Mouse (Mus musculus) induced T-regulatory cell, adult 2 months (primary cell): ENCODE results near the gene Nudt1.

ENCODE experiments used
- DNase-seq: peaks from one replicate; pipeline ENCODE4 v3.0.0-alpha.2; 2012; ENCODE audit warnings: low read depth

Nudt1 gene

GRCm38 (mm10) chr5:140321042-140321755 lies at the start of gene Nudt1, which contains the start of gene Mad1l1:
Nudt1 (plus strand) TSS chr5:140321656.
Mad1l1 (minus strand) TSS chr5:140321552.
- DNase-seq = peak; percentile 99

DNA sequence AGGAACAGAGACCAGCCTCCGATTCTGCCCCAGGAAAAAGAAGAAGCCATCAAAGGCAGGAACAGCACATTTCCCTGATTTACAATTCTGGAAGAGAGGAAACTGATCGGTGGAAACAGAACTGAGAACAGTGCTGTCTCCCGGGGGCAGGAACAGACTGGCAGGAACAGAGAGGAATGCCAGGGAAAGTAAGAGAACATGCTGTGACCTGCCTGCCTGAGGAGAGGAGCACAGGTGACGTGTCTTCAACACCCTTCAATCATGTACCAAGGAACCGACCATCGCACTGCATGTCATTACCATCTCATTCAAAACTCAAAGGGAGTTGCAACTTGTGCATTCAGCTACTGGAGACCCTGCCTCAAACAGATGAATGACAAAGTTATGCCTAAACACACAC lies 44.7 kb upstream of the Nudt1 start:
- no peak for DNase-seq

- no peak for DNase-seq
Observed at GRCm38 (mm10) chr5:140280205-140280604, 41.3 kb upstream of the Nudt1 start.

DNA sequence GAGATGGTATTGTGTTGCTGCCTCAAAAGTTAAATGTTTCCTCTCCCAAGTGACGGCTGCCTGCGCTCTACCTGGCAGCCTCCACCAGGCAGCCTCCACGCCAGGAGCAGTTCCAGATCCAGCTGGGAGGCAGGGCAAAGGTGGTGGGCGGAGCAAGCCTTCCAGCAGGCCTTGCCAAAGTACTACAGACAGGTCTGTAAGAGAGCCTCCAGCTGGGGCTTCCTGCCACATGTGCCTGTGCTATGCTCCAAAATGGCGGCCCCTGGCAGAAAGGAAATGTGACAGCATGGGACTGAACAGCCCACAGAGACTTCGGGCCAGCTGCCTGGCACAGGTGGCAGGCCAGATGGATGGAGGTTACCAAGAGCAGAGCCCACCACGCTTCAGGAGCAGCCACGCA lies 39.1 kb upstream of the Nudt1 start:
- DNase-seq = no peak

DNA sequence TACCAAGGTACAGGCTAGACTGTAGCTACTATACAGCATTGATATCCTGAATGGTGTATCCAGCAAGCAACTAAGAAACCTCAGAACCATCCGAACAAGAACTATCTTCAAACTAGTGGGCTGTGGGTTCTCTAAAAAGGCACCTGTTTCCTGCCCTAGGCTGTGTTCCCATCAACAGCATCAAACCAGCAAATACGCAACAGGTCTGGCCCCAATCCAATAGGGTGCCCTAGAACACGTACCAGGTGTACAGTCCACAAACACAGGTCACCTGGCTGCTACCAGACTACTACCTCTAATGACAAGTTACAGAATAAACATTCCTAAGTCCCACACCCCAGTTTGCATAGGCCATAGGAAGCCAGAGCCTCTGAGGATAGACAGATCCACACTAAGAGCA lies 38.6 kb upstream of the Nudt1 start:
- no peak for DNase-seq

DNA sequence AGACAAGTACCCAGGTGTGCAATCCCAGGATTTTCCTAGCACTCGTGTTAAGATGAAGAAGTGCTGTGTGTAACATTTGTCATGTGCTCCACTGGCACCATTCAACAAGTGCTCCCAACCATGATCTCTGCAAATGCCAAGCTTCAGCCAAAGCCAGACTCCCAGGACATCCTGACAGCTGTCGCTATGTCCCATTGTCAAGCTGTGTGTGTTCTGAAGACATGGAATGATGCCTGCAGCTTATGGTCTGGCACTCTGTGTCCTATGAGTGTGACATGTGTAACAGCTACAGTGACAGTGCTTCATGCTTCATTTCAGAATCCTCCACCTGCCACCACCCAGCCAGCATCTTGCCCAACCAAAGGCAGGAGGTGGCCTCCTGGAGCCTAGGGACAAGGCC lies 37.4 kb upstream of the Nudt1 start:
- no peak for DNase-seq

DNA sequence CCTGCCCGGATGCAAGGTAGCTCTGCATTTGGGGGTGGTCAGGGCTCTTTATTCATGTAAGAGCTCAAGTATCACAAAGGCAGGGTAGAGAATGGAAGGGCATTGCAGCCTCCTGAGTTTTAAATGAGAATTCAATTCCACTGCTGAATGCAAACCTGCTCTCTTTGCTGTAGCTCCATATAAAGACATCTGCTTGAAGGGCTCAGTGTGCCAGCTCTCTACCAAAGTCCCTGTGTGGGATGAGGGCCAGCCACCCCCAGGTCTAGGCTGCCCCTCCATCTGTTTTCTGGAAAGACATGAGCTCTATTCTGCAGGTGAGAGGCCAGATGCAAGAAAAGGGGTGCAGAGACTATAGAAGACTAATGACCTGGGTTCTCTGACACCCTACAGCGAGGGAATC lies 36.7 kb upstream of the Nudt1 start:
- DNase-seq = no peak

- no peak for DNase-seq
Observed at GRCm38 (mm10) chr5:140288287-140288686, 33.2 kb upstream of the Nudt1 start.

- DNase-seq = no peak
Observed at GRCm38 (mm10) chr5:140289161-140289560, 32.3 kb upstream of the Nudt1 start.

DNA sequence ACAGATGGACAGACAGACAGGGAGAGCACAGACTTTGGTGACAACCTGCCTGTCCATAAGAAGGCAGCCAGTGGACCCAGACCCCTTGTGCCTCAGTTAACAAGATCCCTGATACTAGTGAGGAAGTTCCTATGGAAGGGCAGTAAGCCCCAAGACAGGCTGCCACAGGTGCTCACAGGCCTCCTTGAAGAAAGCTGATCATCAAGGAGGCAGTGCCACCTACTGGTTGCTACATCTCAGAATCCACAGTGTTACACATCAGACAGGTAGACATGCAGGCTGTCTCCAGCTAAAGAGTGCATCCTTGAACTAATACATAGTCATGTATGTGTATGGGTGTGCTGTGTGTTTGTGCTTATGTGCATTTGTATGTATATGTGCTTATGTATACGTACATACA lies 29.3 kb upstream of the Nudt1 start:
- DNase-seq = peak; percentile 78

DNA sequence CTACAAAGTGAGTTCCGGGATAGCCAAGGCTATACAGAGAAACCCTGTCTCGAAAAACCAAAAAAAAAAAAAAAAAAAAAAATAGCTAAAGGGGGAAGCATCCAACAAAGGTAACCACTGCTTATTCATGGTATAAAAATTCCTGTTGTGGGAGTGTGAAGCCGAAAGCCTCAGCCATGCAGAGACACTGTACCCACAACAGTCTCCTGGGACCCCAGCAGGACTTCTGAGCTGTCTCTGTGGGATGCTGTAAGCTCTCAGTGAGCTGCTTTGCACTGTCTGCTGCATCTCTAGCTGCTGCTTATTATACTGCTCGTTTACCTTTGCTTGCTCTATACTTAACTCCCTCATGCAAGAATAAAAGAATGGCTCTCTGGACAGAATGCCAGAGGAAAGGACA lies 23.2 kb upstream of the Nudt1 start:
- no peak for DNase-seq

DNA sequence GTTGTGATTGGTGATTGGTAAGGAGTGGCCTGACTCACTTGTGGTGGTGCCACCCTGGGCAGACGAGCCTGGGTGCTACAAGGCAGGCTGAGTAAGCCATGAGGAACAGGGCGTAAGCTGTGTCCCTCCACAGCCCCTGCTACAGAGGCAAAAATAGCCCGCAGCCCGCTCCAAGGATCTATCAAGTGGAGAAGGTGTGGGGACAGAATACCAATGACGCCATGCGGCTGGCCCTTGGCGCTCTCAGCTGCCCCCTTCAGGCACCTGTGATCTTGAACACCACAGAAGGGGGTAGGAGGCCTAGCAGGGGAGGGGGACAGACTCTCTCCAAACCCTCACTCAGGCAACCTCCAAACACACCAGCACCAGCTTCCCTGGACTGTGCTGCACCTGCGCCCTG lies 15.4 kb upstream of the Nudt1 start:
- DNase-seq = no peak

- DNase-seq = no peak
Observed at GRCm38 (mm10) chr5:140307602-140308001, 13.9 kb upstream of the Nudt1 start.

- no peak for DNase-seq
Observed at GRCm38 (mm10) chr5:140316716-140317115, 4.7 kb upstream of the Nudt1 start.

DNA sequence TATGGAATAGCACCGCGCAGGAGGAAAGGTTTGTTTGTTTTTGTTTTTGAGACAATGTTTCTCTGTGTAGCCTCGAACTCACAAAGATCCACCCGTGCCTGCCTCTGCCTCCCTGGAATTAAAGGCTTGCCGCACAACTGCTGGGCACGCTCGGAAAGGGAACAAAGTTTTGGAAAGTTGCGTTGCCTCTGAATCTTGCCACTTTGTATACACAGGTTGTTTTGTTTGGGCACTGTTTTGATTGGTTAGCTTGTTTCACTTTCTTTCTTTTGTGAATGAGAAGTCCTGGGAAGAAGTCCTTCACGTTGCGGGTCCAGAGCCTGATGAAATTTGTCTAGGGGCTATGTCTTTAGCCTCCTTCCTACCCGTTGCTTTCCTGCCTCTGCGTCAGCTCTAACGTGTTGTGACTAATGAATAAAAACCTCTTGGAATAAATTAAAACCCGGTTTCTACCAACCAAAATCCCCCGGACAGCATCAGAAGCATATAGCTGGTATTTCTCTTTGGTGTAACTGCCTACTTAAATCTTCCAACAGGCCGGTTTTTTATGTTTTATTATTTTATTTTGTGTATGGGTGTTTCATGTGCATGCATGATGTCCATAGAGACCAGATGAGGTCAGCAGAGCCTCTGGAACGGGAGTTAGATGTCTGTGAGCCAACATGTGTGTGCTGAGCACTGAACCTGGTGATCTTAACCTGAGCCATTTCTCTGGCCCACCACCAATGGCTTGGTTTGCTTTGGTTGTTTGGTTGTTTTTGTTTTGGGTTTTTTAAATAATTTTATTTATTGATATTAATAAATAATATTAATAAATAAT lies 510 bp downstream of the Nudt1 start:
- DNase-seq = no peak

- no peak for DNase-seq
Observed at GRCm38 (mm10) chr5:140324058-140324457, 2.6 kb downstream of the Nudt1 start.

DNA sequence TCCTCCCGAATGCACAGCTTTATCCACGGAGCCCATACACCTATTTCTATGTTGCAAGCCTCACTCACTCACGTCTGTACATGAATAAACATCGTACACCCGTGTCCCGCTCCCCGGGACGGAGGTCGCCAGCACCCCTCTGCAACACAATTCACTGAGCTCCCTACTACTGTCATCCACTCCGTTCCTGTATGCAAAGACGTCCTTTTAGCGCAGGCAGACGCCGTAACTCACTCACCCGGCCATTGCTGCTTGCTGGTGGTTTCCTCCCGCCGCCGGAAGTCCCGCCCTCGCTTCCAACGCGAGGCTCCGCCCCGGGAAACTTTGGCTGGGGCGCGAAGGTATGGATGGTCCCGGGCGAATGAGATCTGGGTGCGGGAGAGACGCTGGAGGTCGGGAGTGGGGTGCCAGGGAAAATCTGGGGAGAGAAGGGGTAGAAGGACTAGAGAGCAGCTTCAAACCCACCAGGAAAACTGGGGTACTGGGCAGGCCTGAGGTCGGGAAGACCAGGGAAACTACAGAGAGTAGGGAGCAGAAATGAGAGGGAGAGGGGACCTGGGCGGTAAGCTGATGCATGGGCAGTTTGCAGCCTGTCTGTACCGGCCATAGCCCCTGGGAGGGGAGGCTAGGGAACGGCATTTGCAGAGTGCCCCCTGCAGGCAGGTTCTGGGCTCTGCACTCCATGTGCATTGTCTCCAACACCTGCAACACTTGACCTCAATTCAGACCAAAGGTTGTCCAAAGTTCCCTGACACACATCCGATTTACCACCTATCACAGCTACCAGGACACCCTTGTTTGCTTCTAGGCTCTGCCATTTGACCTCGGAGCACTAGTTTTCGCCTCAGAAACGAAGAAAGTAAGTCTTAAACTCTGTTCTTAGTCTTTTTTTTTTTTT lies 10.4 kb downstream of the Nudt1 start, which contains the start of gene Mrm2:
TSS of gene Mrm2 (minus strand) at position 284 of the 898 bp plus-strand sequence.
- DNase-seq = peak; percentile 92

DNA sequence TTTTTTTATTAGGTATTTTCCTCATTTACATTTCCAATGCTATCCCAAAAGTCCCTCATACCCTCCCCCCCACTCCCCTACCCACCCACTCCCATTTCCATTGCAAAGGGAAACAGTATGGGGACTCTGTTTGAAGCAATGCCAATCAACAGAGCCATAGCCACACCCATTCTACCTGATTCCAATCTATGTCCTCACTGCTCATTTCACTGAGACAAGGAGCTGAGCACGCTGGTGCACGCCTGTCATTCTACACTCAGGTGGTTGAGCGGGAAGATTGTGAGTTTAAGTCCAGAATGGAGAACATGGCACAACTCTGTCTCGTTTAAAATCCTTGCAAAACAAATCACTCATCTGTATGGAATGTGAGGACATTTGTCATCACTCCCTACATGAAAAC lies 11.1 kb downstream of the Nudt1 start:
- DNase-seq = peak; percentile 31

- peak; percentile 54 for DNase-seq
Observed at GRCm38 (mm10) chr5:140333631-140334030, 12.2 kb downstream of the Nudt1 start.

DNA sequence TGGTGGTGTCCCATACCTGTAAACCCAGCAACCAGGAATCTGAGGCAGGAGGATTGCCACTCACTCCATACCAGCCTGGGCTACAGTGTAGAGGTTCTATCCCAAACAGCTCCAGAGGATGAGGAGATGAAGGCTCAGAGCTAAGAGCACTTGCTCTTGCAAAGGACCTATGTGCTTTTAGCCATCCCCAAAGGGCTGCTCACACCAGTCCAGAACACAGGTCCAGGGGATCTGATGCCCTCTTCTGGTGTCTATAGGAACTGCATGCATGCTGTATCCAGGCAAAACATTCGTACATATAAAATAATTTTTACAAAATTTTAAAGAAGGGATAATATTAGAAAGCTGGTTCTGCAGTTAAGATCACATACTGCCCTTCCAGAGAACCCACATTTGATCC lies 15.2 kb downstream of the Nudt1 start:
- peak; percentile 67 for DNase-seq

- no peak for DNase-seq
Observed at GRCm38 (mm10) chr5:140338779-140339178, 17.3 kb downstream of the Nudt1 start.

- no peak for DNase-seq
Observed at GRCm38 (mm10) chr5:140339836-140340235, 18.4 kb downstream of the Nudt1 start.
